Mouse (Mus musculus) megakaryocyte, embryonic 14.5 days (primary cell): ENCODE measurements around the gene C2cd3.

ENCODE experiments used
- FLI1 ChIP-seq: IDR thresholded peaks from 2 replicates; pipeline ENCODE4 v1.6.1; 2012; ENCODE audit warnings: low read length, inconsistent platforms, mixed read lengths
- GATA1 ChIP-seq: IDR thresholded peaks from 3 replicates; pipeline ENCODE4 v1.6.1; 2012; ENCODE audit warnings: mixed read lengths, low read length, inconsistent platforms, borderline replicate concordance

DNA sequence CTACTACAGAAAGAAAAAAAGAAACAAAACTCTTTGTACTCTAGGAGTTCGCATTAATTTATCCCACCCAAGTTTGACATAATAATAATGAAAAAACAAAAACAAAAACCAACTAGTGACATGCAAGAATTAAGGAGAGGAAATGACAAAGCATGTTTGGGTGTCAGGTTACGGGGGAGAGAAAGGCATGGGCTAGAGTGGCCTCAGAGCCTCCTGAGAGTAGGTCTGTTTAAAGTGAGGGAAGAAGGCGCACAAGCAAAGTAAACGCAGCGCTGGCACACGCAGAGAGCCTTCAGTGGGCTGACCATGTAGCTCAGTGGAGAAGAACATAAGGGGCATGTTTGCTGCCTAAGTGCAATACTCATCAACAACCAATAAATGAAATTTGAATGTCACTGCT lies 7.1 kb upstream of the C2cd3 start:
- no peak for TF ChIP-seq GATA1
- TF ChIP-seq FLI1 = no peak
